ENCODE assay signal across 8 mouse cellular contexts in genomic region chr5:142386784-142387680, GRCm38 (mm10). TPM values are rescaled to one million over a fixed set of nuclear protein-coding genes. Genes with fewer than 3 reads are reported as not detected.
DNase-seq lines count a peak whose midpoint lies in the region; ATAC-seq lines count a peak whose summit lies in the region.

No protein-coding gene starts in this region.

- H3K9me3 ChIP-seq in heart, embryonic 11.5 days (replicated peaks; ENCODE audit: control insufficient read depth, low read length), result no peaks in the 10 kb centered on the region
- no peaks in the 10 kb centered on the region for H3K9me3 ChIP-seq in forebrain, embryonic 10.5 days
- H3K9me3 ChIP-seq in intestine, embryonic 14.5 days (ENCODE audit: control insufficient read depth, low read length), result no peaks in the 10 kb centered on the region
- no peaks in the 10 kb centered on the region for H3K9me3 ChIP-seq in neural tube, embryonic 14.5 days (ENCODE audit: control insufficient read depth, low read length)

- peaks cover 7% of the 10 kb centered on the region; the same call in 1 of the 2 replicates for H3K4me1 ChIP-seq in heart, embryonic 11.5 days (ENCODE audit: control insufficient read depth, insufficient read depth, low read length)
- H3K4me1 ChIP-seq in forebrain, embryonic 10.5 days, result peaks cover 59% of the 10 kb centered on the region
- peaks cover 22% of the 10 kb centered on the region for H3K4me1 ChIP-seq in intestine, embryonic 14.5 days (replicated peaks; ENCODE audit: control insufficient read depth, insufficient read depth, low read length)
- H3K4me1 ChIP-seq in neural tube, embryonic 14.5 days (ENCODE audit: control insufficient read depth, insufficient read depth, low read length), result peaks cover 16% of the 10 kb centered on the region

- DNase-seq in heart, postnatal 36 days, result no peak
- peak; percentile 93 for DNase-seq in MN1 (ENCODE audit: low spot score)
- DNase-seq in forebrain, embryonic 10.5 days (ENCODE audit: extremely low spot score, low spot score), result peak; percentile 75
- peak; percentile 71 for DNase-seq in intestine, embryonic 14.5 days (ENCODE audit: low spot score)
- no peak for DNase-seq in urinary bladder, postnatal 36 days (ENCODE audit: low spot score in 2 of 2)
- no peak for DNase-seq in layer of hippocampus, adult 9-10 months (ENCODE audit: low spot score)

- ATAC-seq in heart, embryonic 11.5 days (replicated peaks; ENCODE audit: insufficient number of reproducible peaks, low FRiP score, low TSS enrichment), result no peak
- peak; percentile 48 for ATAC-seq in intestine, embryonic 14.5 days (replicated peaks; ENCODE audit: low FRiP score, low TSS enrichment, low read depth)
- ATAC-seq in neural tube, embryonic 14.5 days (ENCODE audit: low read depth), result peak; percentile 70

- no peaks in the 10 kb centered on the region for H3K36me3 ChIP-seq in heart, embryonic 11.5 days (ENCODE audit: control insufficient read depth, insufficient read depth, low read length)
- no peaks in the 10 kb centered on the region for H3K36me3 ChIP-seq in forebrain, embryonic 10.5 days (replicated peaks)
- H3K36me3 ChIP-seq in intestine, embryonic 14.5 days (ENCODE audit: control insufficient read depth, insufficient read depth, low read length), result no peaks in the 10 kb centered on the region
- no peaks in the 10 kb centered on the region for H3K36me3 ChIP-seq in neural tube, embryonic 14.5 days (ENCODE audit: control insufficient read depth, insufficient read depth, low read length)

- intact Hi-C loops in heart, postnatal 36 days (cut with DNase I), result no loop called here

- H3K27me3 ChIP-seq in heart, embryonic 11.5 days (ENCODE audit: control insufficient read depth, insufficient read depth, low read length), result no peaks in the 10 kb centered on the region
- H3K27me3 ChIP-seq in forebrain, embryonic 10.5 days (ENCODE audit: poor library complexity, severe bottlenecking), result 0 out of 2 replicates have a peak, but pooled peaks cover 4% of the 10 kb centered on the region
- H3K27me3 ChIP-seq in intestine, embryonic 14.5 days (replicated peaks; ENCODE audit: control insufficient read depth, insufficient read depth, low read length), result no peaks in the 10 kb centered on the region
- H3K27me3 ChIP-seq in neural tube, embryonic 14.5 days (ENCODE audit: control insufficient read depth, insufficient read depth, low read length), result no peaks in the 10 kb centered on the region

- 53% methylated on average over 17 of the region's 17 CpGs for WGBS in heart, embryonic 11.5 days (ENCODE audit: insufficient replicate concordance)
- WGBS in forebrain, embryonic 10.5 days, result 44% methylated on average over 17 of the region's 17 CpGs
- WGBS in intestine, embryonic 14.5 days, result 32% methylated on average over 17 of the region's 17 CpGs
- 36% methylated on average over 17 of the region's 17 CpGs for WGBS in neural tube, embryonic 14.5 days

- peak overlapping the region; percentile 34 for H3K4me2 ChIP-seq in heart, embryonic 11.5 days
- H3K4me2 ChIP-seq in intestine, embryonic 14.5 days (ENCODE audit: low read length), result 0 out of 2 replicates have a peak overlapping the region, but pooled peaks have one; percentile 5
- H3K4me2 ChIP-seq in neural tube, embryonic 14.5 days (ENCODE audit: low read depth, low read length), result no peak overlapping the region

- H3K4me3 ChIP-seq in heart, embryonic 11.5 days (ENCODE audit: low read depth, low read length), result no peak overlapping the region
- H3K4me3 ChIP-seq in forebrain, embryonic 10.5 days, result peak overlapping the region; percentile 15; the same call in 1 of the 2 replicates
- no peak overlapping the region for H3K4me3 ChIP-seq in intestine, embryonic 14.5 days (ENCODE audit: low read depth, low read length)
- H3K4me3 ChIP-seq in neural tube, embryonic 14.5 days (ENCODE audit: low read depth, low read length), result no peak overlapping the region

- H3K9ac ChIP-seq in heart, embryonic 11.5 days (ENCODE audit: low read depth, low read length), result 0 out of 2 replicates have a peak overlapping the region, but pooled peaks have one; percentile 35
- no peak overlapping the region for H3K9ac ChIP-seq in intestine, embryonic 14.5 days (ENCODE audit: low read length)
- no peak overlapping the region for H3K9ac ChIP-seq in neural tube, embryonic 14.5 days (replicated peaks; ENCODE audit: low read depth, low read length)

- H3K27ac ChIP-seq in heart, embryonic 11.5 days (ENCODE audit: low read depth, low read length), result no peak overlapping the region
- H3K27ac ChIP-seq in forebrain, embryonic 10.5 days, result peak overlapping the region; percentile 91
- H3K27ac ChIP-seq in intestine, embryonic 14.5 days (ENCODE audit: low read depth), result peak overlapping the region; percentile 80
- peak overlapping the region; percentile 69 for H3K27ac ChIP-seq in neural tube, embryonic 14.5 days (ENCODE audit: low read depth, low read length)

RNA-seq across cellular contexts. Expression of gene Foxk1, which starts 14.3 kb away (rescaled TPM):
- polyA plus RNA-seq in heart, embryonic 11.5 days (2014; fragmentation: Nextera tagmentation; extraction: Ambion mirVana), result 3.0 and 3.8 TPM in 2 replicates
- 10 to 100 TPM; 15.7 to 15.8 TPM for total RNA-seq in heart, postnatal 36 days (2021)
- polyA plus RNA-seq in forebrain, embryonic 10.5 days (2016; fragmentation: Nextera tagmentation; extraction: Ambion mirVana), result 4.3 and 5.2 TPM in 2 replicates
- polyA plus RNA-seq in intestine, embryonic 14.5 days (2014; fragmentation: Nextera tagmentation; extraction: Ambion mirVana), result 3.6 and 5.6 TPM in 2 replicates
- polyA plus RNA-seq in neural tube, embryonic 14.5 days (2014; fragmentation: Nextera tagmentation; extraction: Ambion mirVana), result 4.3 and 6.2 TPM in 2 replicates

Comparison
In these comparisons a context has a peak if more than half of its experiments do, and no peak if none do; other contexts are left out.
1. DNase-seq: peak in MN1 (single experiment), forebrain, embryonic 10.5 days (single experiment) and intestine, embryonic 14.5 days (single experiment); none in heart, postnatal 36 days (0 of 2), urinary bladder, postnatal 36 days (0 of 2) and layer of hippocampus, adult 9-10 months (single experiment).